In genomic region chr3:87562370-87562769, GRCm38 (mm10) we compare ENCODE assay signal across 9 mouse cellular contexts. TPM values are rescaled to one million over a fixed set of nuclear protein-coding genes. Genes with fewer than 3 reads are reported as not detected.
DNase-seq lines count a peak whose midpoint lies in the region; ATAC-seq and TF ChIP-seq lines count a peak whose summit lies in the region.
"Had no signal": no experiment of that assay in that cellular context is flagged by ENCODE, and none has a peak within 500 bp of the region (broad histone marks: within the 10 kb centered on the region; RNA-seq: fewer than 3 reads in every experiment).

No protein-coding gene starts in this region.

- H3K9me3 ChIP-seq in kidney, embryonic 16.5 days (ENCODE audit: low read length) = no peaks in the 10 kb centered on the region
- H3K9me3 ChIP-seq in intestine, embryonic 15.5 days = no peaks in the 10 kb centered on the region

- TF ChIP-seq POLR2A in olfactory bulb, adult 2 months (IDR thresholded peaks at IDR 0.05; ENCODE audit: insufficient read depth, low read depth, low read length) = no peak
- no peak for TF ChIP-seq POLR2A in thymus, adult 2 months (IDR thresholded peaks at IDR 0.05; ENCODE audit: control insufficient read depth, extremely low read depth, insufficient read depth, low read length, poor library complexity)

- no peak overlapping the region for H3K9ac ChIP-seq in kidney, embryonic 16.5 days (replicated peaks; ENCODE audit: low read length)
- no peak overlapping the region for H3K9ac ChIP-seq in intestine, embryonic 15.5 days

- no peaks in the 10 kb centered on the region for H3K36me3 ChIP-seq in kidney, embryonic 16.5 days (ENCODE audit: insufficient read depth, low read length)
- H3K36me3 ChIP-seq in intestine, embryonic 15.5 days = no peaks in the 10 kb centered on the region
- no peaks in the 10 kb centered on the region for H3K36me3 ChIP-seq in thymus, adult 2 months (ENCODE audit: control insufficient read depth, insufficient read depth, low read length)

- intact Hi-C loops in left cerebral cortex, postnatal 36 days (cut with DNase I) = loop anchor here (1.0 to 5.0 kb wide), 4 partner anchors 35 to 530 kb away; partner anchors contain the start of gene Etv3

- WGBS in kidney, embryonic 16.5 days = 1% methylated on average over 6 of the region's 6 CpGs
- 3% methylated on average over 6 of the region's 6 CpGs for WGBS in intestine, embryonic 15.5 days
- 2% methylated on average over 6 of the region's 6 CpGs for WGBS in olfactory bulb, adult 2 months
- WGBS in thymus, adult 2 months = 1% methylated on average over 6 of the region's 6 CpGs

- no peak overlapping the region for H3K27ac ChIP-seq in kidney, embryonic 16.5 days (ENCODE audit: low read length)
- H3K27ac ChIP-seq in intestine, embryonic 15.5 days = no peak overlapping the region
- H3K27ac ChIP-seq in olfactory bulb, adult 2 months (ENCODE audit: insufficient read depth, low read depth, low read length) = no peak overlapping the region
- no peak overlapping the region for H3K27ac ChIP-seq in thymus, adult 2 months (ENCODE audit: control insufficient read depth, insufficient read depth, low read length)

- no peak overlapping the region for H3K4me2 ChIP-seq in kidney, embryonic 16.5 days (replicated peaks; ENCODE audit: low read depth, low read length)
- no peak overlapping the region for H3K4me2 ChIP-seq in intestine, embryonic 15.5 days (replicated peaks)

- H3K4me1 ChIP-seq in kidney, embryonic 16.5 days (ENCODE audit: insufficient read depth, low read length) = 0 out of 2 replicates have a peak, but pooled peaks cover 10% of the 10 kb centered on the region
- peaks cover 9% of the 10 kb centered on the region for H3K4me1 ChIP-seq in intestine, embryonic 15.5 days (replicated peaks)
- peaks cover 7% of the 10 kb centered on the region for H3K4me1 ChIP-seq in olfactory bulb, adult 2 months (ENCODE audit: control insufficient read depth, insufficient read depth, low read length)
- peaks cover 2% of the 10 kb centered on the region; the same call in 1 of the 2 replicates for H3K4me1 ChIP-seq in thymus, adult 2 months (replicated peaks; ENCODE audit: control insufficient read depth, insufficient read depth, low read length)

- peak; percentile 90 for DNase-seq in kidney, adult 18-20 months
- DNase-seq in c-Kit-negative CD71-positive TER-119-positive erythroid progenitor cells, embryonic 14.5 days (ENCODE audit: low read depth, low spot score) = peak; percentile 48
- peak; percentile 89 to 90 for DNase-seq in left cerebral cortex, postnatal 36 days (ENCODE audit: low spot score in 2 of 2)
- peak; percentile 82 for DNase-seq in thymus, adult 2 months

- ATAC-seq in kidney, embryonic 16.5 days (ENCODE audit: low FRiP score, low TSS enrichment) = no peak
- peak; percentile 66 for ATAC-seq in frontal cortex, adult (ENCODE audit: low TSS enrichment)
- peak; percentile 54; the same call in 1 of the 2 replicates for ATAC-seq in intestine, embryonic 15.5 days

- no peaks in the 10 kb centered on the region for H3K27me3 ChIP-seq in kidney, embryonic 16.5 days (ENCODE audit: insufficient read depth, low read length)
- H3K27me3 ChIP-seq in intestine, embryonic 15.5 days (replicated peaks) = no peaks in the 10 kb centered on the region
- no peaks in the 10 kb centered on the region for H3K27me3 ChIP-seq in thymus, adult 2 months (ENCODE audit: control insufficient read depth, insufficient read depth, low read length)

- no peak overlapping the region for H3K4me3 ChIP-seq in kidney, embryonic 16.5 days (ENCODE audit: low read length)
- no peak overlapping the region for H3K4me3 ChIP-seq in intestine, embryonic 15.5 days (replicated peaks)
- H3K4me3 ChIP-seq in olfactory bulb, adult 2 months (ENCODE audit: insufficient read depth, low read depth, low read length) = no peak overlapping the region
- H3K4me3 ChIP-seq in thymus, adult 2 months (ENCODE audit: control insufficient read depth, insufficient read depth, low read length) = no peak overlapping the region
- H3K4me3 ChIP-seq: erythroblast, embryonic 14.5 days had no signal

- 0 out of 2 replicates have a peak, but pooled peaks have one; percentile 14 for TF ChIP-seq CTCF in olfactory bulb, adult 2 months (IDR thresholded peaks at IDR 0.05; ENCODE audit: insufficient read depth, low read depth, low read length)
- no peak for TF ChIP-seq CTCF in thymus, adult 2 months (IDR thresholded peaks at IDR 0.05; ENCODE audit: borderline replicate concordance, control insufficient read depth, extremely low read depth, insufficient read depth, low read length, poor library complexity)

RNA-seq across cellular contexts. Expression of gene Etv3, which starts 37.2 kb away (rescaled TPM):
- 14.4 and 15.6 TPM in 2 replicates for polyA plus RNA-seq in kidney, embryonic 16.5 days (2015; fragmentation: Nextera tagmentation; extraction: Ambion mirVana)
- 12.5 and 13.1 TPM in 2 replicates for polyA plus RNA-seq in intestine, embryonic 15.5 days (2015; fragmentation: Nextera tagmentation; extraction: Ambion mirVana)
- total RNA-seq in left cerebral cortex, postnatal 36 days (2021) = 10 to 100 TPM; 21.1 to 22.1 TPM
- polyA plus RNA-seq in olfactory bulb, adult 2 months (2012; ENCODE audit: insufficient read depth, insufficient read length, low replicate concordance, missing spikeins) = not detected in 2 replicates
- 38.4 and 40.9 TPM in 2 replicates for polyA plus RNA-seq in thymus, adult 2 months (2012; rRNA removed)

RNA-seq across cellular contexts. Expression of gene Arhgef11, which starts 55.0 kb away (rescaled TPM):
- polyA plus RNA-seq in kidney, embryonic 16.5 days (2015; fragmentation: Nextera tagmentation; extraction: Ambion mirVana) = 17.3 and 18.1 TPM in 2 replicates
- polyA plus RNA-seq in intestine, embryonic 15.5 days (2015; fragmentation: Nextera tagmentation; extraction: Ambion mirVana) = 13.7 and 14.4 TPM in 2 replicates
- 10 to 100 TPM; 55.6 to 60.3 TPM for total RNA-seq in left cerebral cortex, postnatal 36 days (2021)
- not detected in 2 replicates for polyA plus RNA-seq in olfactory bulb, adult 2 months (2012; ENCODE audit: insufficient read depth, insufficient read length, low replicate concordance, missing spikeins)
- 32.1 and 37.0 TPM in 2 replicates for polyA plus RNA-seq in thymus, adult 2 months (2012; rRNA removed)
